Mouse (Mus musculus) megakaryocyte, embryonic 14.5 days (primary cell): ENCODE measurements at regions not wholly inside any gene's neighbourhood (a gene's known extent, or its start where the extent isn't known, plus 50 kb on each side); places are given as distances from the start of the nearest gene placed in this dataset.

ENCODE experiments used
- H3K27me3 ChIP-seq: replicated peaks from 2 replicates; pipeline ENCODE3; 2012; ENCODE audit warnings: inconsistent platforms
- H3K36me3 ChIP-seq: replicated peaks from 2 replicates; pipeline ENCODE3; 2012; ENCODE audit warnings: low read length, inconsistent platforms, mixed read lengths
- H3K4me1 ChIP-seq: 2 replicates; pipeline ENCODE4 v1.6.1; 2012; ENCODE audit warnings: inconsistent platforms
- H3K4me3 ChIP-seq: replicated peaks from 2 replicates; pipeline ENCODE3; 2012; ENCODE audit warnings: moderate library complexity, mild to moderate bottlenecking, inconsistent platforms
- H3K9me3 ChIP-seq: 2 replicates; pipeline ENCODE4 v1.6.1; 2012; ENCODE audit warnings: inconsistent platforms
- FLI1 ChIP-seq: IDR thresholded peaks from 2 replicates; pipeline ENCODE4 v1.6.1; 2012; ENCODE audit warnings: low read length, inconsistent platforms, mixed read lengths
- GATA1 ChIP-seq: IDR thresholded peaks from 3 replicates; pipeline ENCODE4 v1.6.1; 2012; ENCODE audit warnings: mixed read lengths, low read length, inconsistent platforms, borderline replicate concordance

- no peaks in the 10 kb centered on the region for H3K9me3 ChIP-seq
- H3K27me3 ChIP-seq, result no peaks in the 10 kb centered on the region
- no peaks in the 10 kb centered on the region for H3K36me3 ChIP-seq
- TF ChIP-seq FLI1 (no peak), GATA1 (no peak)
- H3K4me3 ChIP-seq, result no peak overlapping the region
- no peaks in the 10 kb centered on the region for H3K4me1 ChIP-seq
Measured at GRCm38 (mm10) chr16:7544067-7544466, 880.9 kb downstream of the Tmem114 start.

- no peak overlapping the region for H3K4me3 ChIP-seq
- no peak for TF ChIP-seq FLI1
- no peak for TF ChIP-seq GATA1
- no peaks in the 10 kb centered on the region for H3K27me3 ChIP-seq
- no peaks in the 10 kb centered on the region for H3K9me3 ChIP-seq
- H3K36me3 ChIP-seq, result no peaks in the 10 kb centered on the region
- no peaks in the 10 kb centered on the region for H3K4me1 ChIP-seq
Measured at GRCm38 (mm10) chr16:7529811-7530210, 895.1 kb downstream of the Tmem114 start.

- Histone ChIP-seq H3K4me1 (no peaks in the 10 kb centered on the region), H3K27me3 (no peaks in the 10 kb centered on the region), H3K4me3 (no peak overlapping the region), H3K9me3 (0 out of 2 replicates have a peak, but pooled peaks cover under 1% of the 10 kb centered on the region), H3K36me3 (no peaks in the 10 kb centered on the region)
- no peak for TF ChIP-seq FLI1
- TF ChIP-seq GATA1, result no peak
Measured at GRCm38 (mm10) chr16:7528963-7529362, 896.0 kb downstream of the Tmem114 start.

GRCm38 (mm10) chr16:7527923-7528776, 896.8 kb downstream of the Tmem114 start:
- H3K9me3 ChIP-seq, result peaks cover 6% of the 10 kb centered on the region; the same call in 1 of the 2 replicates
- no peaks in the 10 kb centered on the region for H3K36me3 ChIP-seq
- no peaks in the 10 kb centered on the region for H3K27me3 ChIP-seq
- H3K4me1 ChIP-seq, result no peaks in the 10 kb centered on the region
- no peak for TF ChIP-seq FLI1
- no peak for TF ChIP-seq GATA1
- no peak overlapping the region for H3K4me3 ChIP-seq

- H3K4me3 ChIP-seq, result no peak overlapping the region
- H3K27me3 ChIP-seq, result no peaks in the 10 kb centered on the region
- TF ChIP-seq FLI1 (no peak), GATA1 (no peak)
- no peaks in the 10 kb centered on the region for H3K36me3 ChIP-seq
- H3K4me1 ChIP-seq, result no peaks in the 10 kb centered on the region
- peaks cover 24% of the 10 kb centered on the region for H3K9me3 ChIP-seq
Measured at GRCm38 (mm10) chr16:7518711-7519110, 906.2 kb downstream of the Tmem114 start.
